Mouse (Mus musculus) left cerebral cortex, adult 9 months (tissue): Measurements from ENCODE around the gene Gimap5.

Experiments
- DNase-seq, 2 experiments: peaks; one replicate each; pipeline ENCODE4 v3.0.0; 2022; ENCODE audit warnings: low spot score in 2 of 2

The Gimap5 gene

GRCm38 (mm10) chr6:48740501-48741169 is 5.4 kb upstream of the Gimap5 start:
- no peak for DNase-seq

DNA sequence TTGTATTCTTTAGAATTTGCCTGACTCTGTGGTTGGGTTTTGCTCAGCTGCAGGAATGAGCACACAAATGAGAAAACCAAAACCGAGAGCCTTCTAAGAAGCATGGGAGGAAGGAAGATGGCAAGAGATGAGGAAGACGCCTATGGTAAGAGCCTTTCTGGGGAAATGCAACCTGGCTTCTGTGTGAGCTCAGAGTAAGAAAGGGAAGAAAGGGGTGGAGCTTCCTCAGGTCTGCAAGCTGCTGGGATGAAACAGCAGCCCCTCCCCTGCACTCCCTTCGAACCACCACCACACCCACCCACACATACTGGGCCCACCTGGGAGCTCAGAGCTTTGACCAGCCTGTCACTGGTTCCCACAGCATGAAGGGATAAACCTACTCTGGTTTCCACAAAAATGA is 4.7 kb upstream of the Gimap5 start:
- no peak for DNase-seq

DNA sequence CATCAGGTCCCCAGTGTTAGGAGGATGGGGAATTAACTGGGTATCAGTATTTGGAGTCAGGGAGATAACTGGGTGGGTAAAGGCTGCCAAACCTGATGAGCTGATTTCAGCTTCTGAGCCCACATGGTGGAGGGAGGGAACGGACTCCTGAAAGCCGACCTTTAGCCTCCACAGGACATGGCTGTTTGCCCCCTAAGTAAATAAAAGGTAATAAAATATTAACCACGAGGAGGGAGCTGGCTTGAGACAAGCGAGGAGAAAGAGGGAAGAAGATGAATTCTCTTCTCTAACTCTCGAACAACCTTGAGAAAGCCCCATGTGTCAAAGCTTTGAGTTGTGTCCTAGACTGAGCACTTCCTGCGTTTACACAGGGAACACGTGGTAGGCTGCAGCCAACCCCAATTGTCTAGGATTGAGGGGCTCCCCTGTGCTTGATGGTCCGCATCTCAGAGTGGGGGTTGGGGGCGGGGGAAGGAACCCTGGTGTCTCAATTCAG is 4.2 kb upstream of the Gimap5 start:
- DNase-seq, result no peak

DNA sequence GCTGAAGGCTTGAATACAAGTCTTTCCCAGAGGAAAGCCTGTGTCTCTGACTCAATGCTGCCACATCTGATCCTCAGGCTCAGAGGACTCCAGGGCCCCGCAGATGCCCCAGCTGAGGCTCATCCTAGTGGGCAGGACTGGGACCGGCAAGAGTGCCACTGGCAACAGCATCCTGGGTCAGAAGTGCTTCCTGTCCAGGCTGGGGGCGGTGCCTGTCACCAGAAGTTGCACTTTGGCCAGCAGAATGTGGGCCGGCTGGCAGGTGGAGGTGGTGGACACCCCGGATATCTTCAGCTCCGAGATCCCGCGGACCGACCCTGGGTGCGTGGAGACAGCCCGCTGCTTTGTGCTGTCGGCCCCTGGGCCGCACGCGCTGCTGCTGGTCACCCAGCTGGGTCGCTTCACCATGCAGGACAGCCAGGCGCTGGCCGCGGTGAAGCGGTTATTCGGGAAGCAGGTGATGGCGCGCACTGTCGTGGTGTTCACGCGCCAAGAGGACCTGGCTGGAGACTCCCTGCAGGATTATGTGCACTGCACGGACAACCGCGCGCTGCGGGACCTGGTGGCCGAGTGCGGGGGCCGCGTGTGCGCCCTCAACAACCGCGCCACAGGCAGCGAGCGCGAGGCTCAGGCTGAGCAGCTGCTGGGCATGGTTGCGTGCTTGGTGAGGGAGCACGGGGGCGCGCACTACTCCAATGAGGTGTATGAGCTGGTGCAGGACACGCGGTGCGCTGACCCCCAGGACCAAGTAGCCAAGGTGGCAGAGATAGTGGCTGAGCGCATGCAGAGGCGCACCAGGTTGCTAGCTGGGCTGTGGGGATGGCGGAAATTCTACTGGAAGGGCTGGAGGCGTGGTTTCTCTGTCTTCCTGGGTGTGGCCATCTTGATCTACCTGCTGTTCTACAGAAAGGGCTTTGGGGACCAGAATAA is 3.3 kb upstream of the Gimap5 start:
- peak in 1 of 2 experiments; percentile 13 for DNase-seq

- no peak for DNase-seq
Measured at GRCm38 (mm10) chr6:48745490-48745889, 507 bp upstream of the Gimap5 start.

DNA sequence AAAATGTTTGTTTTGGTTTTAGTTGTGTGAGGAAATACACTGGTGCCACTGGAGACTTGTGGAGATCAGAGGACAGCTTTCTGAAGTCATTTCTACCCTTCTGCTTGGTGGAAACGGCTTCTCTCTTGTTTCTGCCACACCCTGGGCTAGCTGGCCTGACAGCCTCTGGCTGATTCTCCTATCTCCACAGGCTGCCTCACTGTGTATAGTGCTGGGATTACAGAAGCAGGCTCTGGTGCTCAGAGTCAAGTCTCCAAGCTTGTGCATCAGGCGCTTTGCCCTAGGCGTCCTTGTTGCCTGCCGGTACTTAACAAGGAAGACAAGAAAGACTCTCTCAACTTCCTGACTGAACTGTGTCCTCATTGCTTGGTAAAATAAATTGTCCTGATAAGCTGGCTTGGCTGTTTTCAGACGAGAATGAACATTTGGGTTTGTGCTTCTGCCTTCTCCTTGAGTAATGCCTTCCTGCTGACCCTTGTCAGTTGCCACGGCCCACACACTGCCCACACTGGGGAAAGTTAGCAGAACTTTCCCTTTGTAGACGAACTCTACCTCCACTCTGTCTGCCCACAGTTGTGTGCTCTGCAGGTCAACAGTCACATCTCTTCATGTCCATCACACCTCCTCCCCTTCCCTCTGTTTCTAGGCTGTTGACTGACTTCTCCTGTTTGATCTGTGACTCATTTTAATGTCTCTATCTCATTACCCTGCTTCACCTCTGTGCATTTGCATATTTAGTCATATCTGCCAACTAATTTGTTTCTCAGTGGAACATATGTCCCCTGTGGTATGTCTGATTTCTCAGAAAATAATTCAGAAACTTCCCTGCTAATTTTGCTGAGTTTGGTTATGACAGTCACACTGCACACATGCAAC is 1.3 kb downstream of the Gimap5 start:
- no peak for DNase-seq

GRCm38 (mm10) chr6:48763567-48764270 is 17.7 kb downstream of the Gimap5 start:
- no peak for DNase-seq

DNA sequence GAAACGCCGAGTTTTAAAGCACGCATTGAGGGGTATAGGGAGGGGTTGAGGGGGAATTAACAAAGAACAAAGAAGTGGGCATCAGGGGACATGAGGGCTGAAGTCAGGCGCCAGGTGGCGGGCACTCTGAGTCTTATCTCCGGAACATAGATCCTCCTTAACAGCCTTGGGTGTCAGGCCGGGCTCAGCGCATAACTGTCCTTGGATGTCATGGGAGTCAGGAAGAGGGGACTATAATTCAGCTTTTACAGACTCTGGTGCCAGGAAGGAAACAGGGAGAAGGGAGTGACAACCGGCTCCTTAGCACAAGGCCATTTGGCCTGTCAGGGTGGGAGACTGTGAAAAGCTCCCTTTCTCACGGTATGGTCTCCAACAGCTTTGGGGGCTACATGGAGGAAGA is 18.5 kb downstream of the Gimap5 start:
- no peak for DNase-seq

GRCm38 (mm10) chr6:48768178-48768869 is 22.3 kb downstream of the Gimap5 start:
- no peak for DNase-seq

GRCm38 (mm10) chr6:48768933-48769332 is 22.9 kb downstream of the Gimap5 start:
- no peak for DNase-seq

- DNase-seq, result no peak
Measured at GRCm38 (mm10) chr6:48770696-48771095, 24.7 kb downstream of the Gimap5 start, which contains the start of gene Gimap3. Gene Gimap3, minus strand, starts transcription at chr6:48770851.

DNA sequence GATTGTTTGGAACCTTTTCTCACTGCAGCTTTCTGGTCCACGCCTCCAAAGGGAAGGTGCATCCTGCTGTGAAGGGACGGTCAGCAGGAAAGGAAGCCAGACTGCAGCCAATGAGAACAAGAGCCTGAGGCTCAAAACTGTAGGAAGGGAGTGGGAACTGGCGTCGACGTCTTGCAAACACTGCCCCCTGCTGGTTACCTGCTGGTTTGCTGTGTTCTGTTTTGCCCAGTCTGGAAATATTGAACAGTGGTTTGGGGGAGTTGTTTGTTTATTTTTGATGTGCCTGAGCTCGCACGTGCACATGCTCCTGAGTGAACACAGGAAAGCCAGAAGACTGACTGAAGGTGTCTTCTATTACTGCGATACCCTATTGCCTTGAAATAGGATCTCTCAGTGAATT is 26.0 kb downstream of the Gimap5 start:
- peak in 1 of 2 experiments; percentile 78 for DNase-seq

GRCm38 (mm10) chr6:48784406-48784805 is 38.4 kb downstream of the Gimap5 start:
- no peak for DNase-seq

DNA sequence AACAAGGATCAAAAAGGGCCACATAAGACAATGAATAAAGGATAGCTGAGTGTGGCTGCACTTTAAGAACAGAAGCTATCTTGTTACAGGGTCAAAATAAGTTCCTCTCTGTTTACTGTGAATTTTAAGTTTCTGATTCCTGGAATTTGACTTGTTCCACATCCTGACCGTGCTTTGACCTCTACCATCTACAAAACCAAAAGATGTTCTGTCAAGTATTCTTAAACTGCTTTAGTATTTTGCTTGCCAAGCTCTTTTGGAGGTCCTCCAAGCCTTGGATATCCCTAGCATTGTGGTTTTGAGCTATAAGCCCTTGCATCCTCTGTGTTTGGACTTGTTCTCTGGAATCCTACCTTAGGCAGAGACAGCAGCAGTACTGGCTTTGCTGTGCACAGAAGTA is 39.2 kb downstream of the Gimap5 start:
- DNase-seq, result no peak

DNA sequence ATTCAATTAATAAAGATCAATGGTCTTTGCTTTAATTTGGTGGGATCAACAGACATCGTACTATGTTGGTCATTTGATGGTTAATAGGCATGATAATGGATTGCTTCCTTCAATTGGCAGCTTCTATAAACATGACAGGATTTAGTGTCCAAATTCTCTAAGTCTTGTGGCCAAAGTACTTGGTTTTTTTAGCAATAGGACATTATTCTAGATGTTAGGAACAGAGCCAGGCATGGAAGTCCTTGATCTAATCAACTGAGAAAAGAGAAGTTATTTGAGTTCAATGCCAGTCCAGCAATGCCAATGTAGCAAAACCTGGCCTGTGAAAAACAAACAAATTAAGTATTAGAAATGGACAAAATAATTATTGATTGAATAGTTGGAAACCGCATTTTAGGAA is 39.6 kb downstream of the Gimap5 start:
- no peak for DNase-seq

GRCm38 (mm10) chr6:48787867-48788266 is 41.9 kb downstream of the Gimap5 start:
- no peak for DNase-seq

- DNase-seq, result no peak
Measured at GRCm38 (mm10) chr6:48801897-48802296, 55.9 kb downstream of the Gimap5 start.

GRCm38 (mm10) chr6:48803406-48804051 is 57.5 kb downstream of the Gimap5 start:
- no peak for DNase-seq
